Mouse (Mus musculus): Measurements from ENCODE around the gene Kank2. TPM values are rescaled to one million over a fixed set of nuclear protein-coding genes. Genes with fewer than 3 reads are reported as not detected.
"Not testable (repeated sequence)": the region's sequence is repeated elsewhere in the genome, so short reads cannot be mapped to it uniquely, and the experiment has no call there.

Kank2 gene
- polyA plus RNA-seq, 1 experiment from 2014 or later, result 26.3 TPM

DNA sequence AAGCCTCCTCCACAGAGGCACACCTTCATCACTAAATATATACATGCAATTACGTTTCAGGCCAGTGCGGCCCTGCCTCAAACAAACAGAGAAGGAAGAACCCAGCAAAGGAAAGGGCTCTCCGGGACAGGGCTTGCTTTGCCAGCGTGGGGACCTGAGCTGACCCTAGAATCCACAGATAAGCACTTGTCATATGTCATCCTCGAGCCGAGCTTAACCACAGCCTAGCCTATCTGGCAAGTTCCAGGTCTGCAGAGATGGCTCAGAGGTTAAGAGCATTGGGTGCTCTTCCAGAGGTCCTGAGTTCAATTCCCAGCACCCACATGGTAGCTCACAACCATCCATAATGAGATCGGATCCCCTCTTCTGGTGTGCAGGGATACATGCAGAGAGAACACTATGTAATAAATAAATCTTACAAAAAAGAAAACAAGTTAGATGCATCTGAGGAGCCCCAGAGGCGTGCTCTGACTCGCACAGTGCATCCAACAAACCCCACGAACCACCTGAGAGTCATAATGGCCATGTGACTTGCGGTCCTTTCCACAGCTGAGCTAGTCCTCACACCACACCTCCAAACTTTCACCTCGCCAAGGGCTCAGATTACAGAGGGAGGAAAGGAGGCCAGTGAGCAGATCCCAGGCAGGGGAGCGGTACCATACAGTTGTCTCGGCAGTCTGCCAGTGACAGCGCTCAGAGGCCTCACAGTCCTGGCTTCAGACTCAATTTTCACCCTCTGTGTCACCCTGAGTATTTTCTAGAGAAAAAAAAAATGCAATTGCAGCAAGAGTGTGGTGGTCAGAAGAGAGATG, 16.7 kb downstream of the Kank2 start:
- peaks cover 64% of the 10 kb centered on the region for H3K36me3 ChIP-seq (ENCODE audit: control insufficient read depth, insufficient read depth, low read length)
- no peak for ATAC-seq (ENCODE audit: low read depth)
- WGBS, result 64% methylated on average over 15 of the region's 15 CpGs
- no peak overlapping the region; the same call in 1 of the 2 replicates for H3K27ac ChIP-seq (ENCODE audit: low read length)
- peaks cover 20% of the 10 kb centered on the region for H3K4me1 ChIP-seq (replicated peaks; ENCODE audit: control insufficient read depth, insufficient read depth, low read length)
- H3K9ac ChIP-seq (ENCODE audit: low read length), result no peak overlapping the region
- H3K27me3 ChIP-seq (ENCODE audit: control insufficient read depth, insufficient read depth, low read depth, low read length), result no peaks in the 10 kb centered on the region
- no peak overlapping the region for H3K4me3 ChIP-seq (ENCODE audit: low read length)
- H3K4me2 ChIP-seq (ENCODE audit: low read depth, low read length), result no peak overlapping the region
- H3K9me3 ChIP-seq (ENCODE audit: control insufficient read depth, low read length), result no peaks in the 10 kb centered on the region

DNA sequence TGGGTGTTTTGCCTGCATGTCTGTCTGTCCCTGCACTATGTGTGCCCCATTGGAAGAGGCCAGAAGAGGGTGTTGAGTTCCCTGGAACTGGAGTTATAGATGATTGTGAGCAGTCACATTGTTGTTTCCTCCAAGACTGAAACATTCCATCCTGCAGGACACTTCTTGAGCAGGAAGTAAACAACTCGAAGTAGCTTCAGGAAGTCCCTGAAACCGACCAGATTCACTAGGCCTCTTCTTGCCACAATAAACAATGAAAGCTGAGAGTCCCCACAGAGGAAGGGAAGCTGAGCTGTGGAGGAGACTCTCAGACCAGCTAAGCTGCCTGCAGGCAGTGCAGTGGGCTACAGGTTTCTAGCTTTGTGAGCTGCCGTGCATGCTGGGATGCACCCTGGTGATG, 20.8 kb downstream of the Kank2 start:
- H3K27ac ChIP-seq (ENCODE audit: low read length), result no peak overlapping the region
- H3K4me1 ChIP-seq (replicated peaks; ENCODE audit: control insufficient read depth, insufficient read depth, low read length), result no peaks in the 10 kb centered on the region
- H3K36me3 ChIP-seq (ENCODE audit: control insufficient read depth, insufficient read depth, low read length), result peaks cover 76% of the 10 kb centered on the region
- no peak overlapping the region for H3K4me3 ChIP-seq (ENCODE audit: low read length)
- 73% methylated on average over 3 of the region's 3 CpGs for WGBS
- no peak for ATAC-seq (ENCODE audit: low read depth)
- no peak overlapping the region for H3K4me2 ChIP-seq (ENCODE audit: low read depth, low read length)
- H3K27me3 ChIP-seq (ENCODE audit: control insufficient read depth, insufficient read depth, low read depth, low read length), result no peaks in the 10 kb centered on the region
- H3K9me3 ChIP-seq (ENCODE audit: control insufficient read depth, low read length), result no peaks in the 10 kb centered on the region
- H3K9ac ChIP-seq (ENCODE audit: low read length), result no peak overlapping the region

DNA sequence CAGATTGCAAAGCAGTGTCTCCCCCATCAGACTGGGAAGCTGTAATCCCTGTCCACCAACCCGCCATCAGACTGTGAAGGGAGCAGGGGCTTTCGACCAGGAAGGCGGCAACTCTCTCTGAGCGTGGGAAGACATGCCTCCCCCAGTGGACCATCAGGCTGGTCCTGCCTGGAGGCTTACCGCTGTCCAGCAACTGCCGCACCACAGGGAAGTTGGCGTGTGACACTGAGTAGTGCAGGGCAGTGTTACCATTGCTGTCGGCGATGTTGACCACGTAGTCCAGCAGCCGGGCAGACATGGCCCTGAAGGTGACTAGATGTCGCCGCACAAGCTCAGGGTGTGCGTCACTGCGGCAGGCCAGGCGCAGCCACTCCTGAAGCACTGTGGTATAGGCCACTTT, 24.2 kb downstream of the Kank2 start:
- Histone ChIP-seq H3K9ac (ENCODE audit: low read length) (no peak overlapping the region), H3K4me3 (ENCODE audit: low read length) (no peak overlapping the region), H3K27ac (ENCODE audit: low read length) (no peak overlapping the region), H3K4me2 (ENCODE audit: low read depth, low read length) (no peak overlapping the region), H3K4me1 (replicated peaks; ENCODE audit: control insufficient read depth, insufficient read depth, low read length) (peaks cover 8% of the 10 kb centered on the region), H3K36me3 (ENCODE audit: control insufficient read depth, insufficient read depth, low read length) (peaks cover 63% of the 10 kb centered on the region), H3K27me3 (ENCODE audit: control insufficient read depth, insufficient read depth, low read depth, low read length) (no peaks in the 10 kb centered on the region), H3K9me3 (ENCODE audit: control insufficient read depth, low read length) (no peaks in the 10 kb centered on the region)
- no peak for ATAC-seq (ENCODE audit: low read depth)
- 90% methylated on average over 16 of the region's 16 CpGs for WGBS

DNA sequence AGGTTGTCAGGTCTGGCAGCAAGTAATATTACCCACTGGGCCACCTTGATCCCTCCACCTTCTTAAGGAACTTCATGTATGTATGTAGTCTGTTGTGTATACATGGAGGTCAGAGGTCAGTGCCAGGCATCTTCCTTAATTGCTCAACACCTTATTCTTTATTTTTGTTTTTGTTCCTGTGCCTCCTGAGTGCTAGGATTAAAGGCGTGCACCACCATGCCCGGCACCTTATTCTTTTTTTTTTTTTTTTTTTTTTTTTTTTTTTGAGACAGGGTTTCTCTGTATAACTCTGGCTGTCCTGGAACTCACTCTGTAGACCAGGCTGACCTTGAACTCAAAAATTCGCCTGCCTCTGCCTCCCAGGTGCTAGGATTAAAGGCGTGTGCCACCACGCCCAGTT, 25.1 kb downstream of the Kank2 start:
- not testable (repeated sequence) for H3K27me3 ChIP-seq (ENCODE audit: control insufficient read depth, insufficient read depth, low read depth, low read length); ATAC-seq (ENCODE audit: low read depth); H3K4me2 ChIP-seq (ENCODE audit: low read depth, low read length); H3K4me3 ChIP-seq (ENCODE audit: low read length); H3K9me3 ChIP-seq (ENCODE audit: control insufficient read depth, low read length); H3K27ac ChIP-seq (ENCODE audit: low read length); H3K9ac ChIP-seq (ENCODE audit: low read length)
- Histone ChIP-seq H3K4me1 (replicated peaks; ENCODE audit: control insufficient read depth, insufficient read depth, low read length) (peaks cover 16% of the 10 kb centered on the region), H3K36me3 (ENCODE audit: control insufficient read depth, insufficient read depth, low read length) (peaks cover 58% of the 10 kb centered on the region)
- WGBS, result 82% methylated on average over 5 of the region's 5 CpGs

DNA sequence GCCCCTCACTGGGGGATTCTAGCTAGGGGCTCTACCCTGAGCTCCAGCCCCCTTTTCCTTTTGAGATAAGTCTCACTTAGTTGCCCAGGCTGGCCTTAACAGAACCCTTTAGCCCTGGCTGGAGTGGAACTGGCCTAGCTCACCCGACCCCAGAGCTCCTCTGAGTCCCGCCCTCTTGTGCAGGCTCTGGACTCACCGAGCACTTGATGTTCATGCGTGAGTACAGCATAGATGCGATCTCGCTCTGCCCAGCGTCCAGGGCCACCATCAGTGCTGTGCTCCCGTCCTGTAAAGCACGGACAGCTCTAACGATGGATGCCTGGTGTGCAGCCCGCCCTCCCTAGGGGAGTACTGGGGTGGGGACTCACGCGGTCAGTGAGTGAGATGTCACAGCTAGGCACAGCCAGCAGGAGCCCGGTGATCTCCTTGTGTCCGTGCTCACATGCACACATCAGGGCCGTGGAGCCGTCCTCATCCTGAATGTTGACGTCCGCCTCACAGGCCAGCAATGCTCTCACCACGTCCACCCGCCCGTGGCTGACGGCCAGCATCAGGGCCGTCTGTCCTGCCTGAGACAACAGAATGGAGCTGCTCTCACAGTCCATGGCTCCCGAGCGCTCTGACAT, 28.9 kb downstream of the Kank2 start:
- WGBS, result 62% methylated on average over 26 of the region's 26 CpGs
- no peak overlapping the region for H3K4me2 ChIP-seq (ENCODE audit: low read depth, low read length)
- peak; percentile 20; the same call in 1 of the 2 replicates for ATAC-seq (ENCODE audit: low read depth)
- H3K27me3 ChIP-seq (ENCODE audit: control insufficient read depth, insufficient read depth, low read depth, low read length), result no peaks in the 10 kb centered on the region
- H3K27ac ChIP-seq (ENCODE audit: low read length), result peak overlapping the region; percentile 97
- peaks cover 23% of the 10 kb centered on the region for H3K4me1 ChIP-seq (replicated peaks; ENCODE audit: control insufficient read depth, insufficient read depth, low read length)
- H3K9ac ChIP-seq (ENCODE audit: low read length), result peak overlapping the region; percentile 49; the same call in 1 of the 2 replicates
- H3K9me3 ChIP-seq (ENCODE audit: control insufficient read depth, low read length), result no peaks in the 10 kb centered on the region
- H3K36me3 ChIP-seq (ENCODE audit: control insufficient read depth, insufficient read depth, low read length), result peaks cover 35% of the 10 kb centered on the region
- no peak overlapping the region for H3K4me3 ChIP-seq (ENCODE audit: low read length)

DNA sequence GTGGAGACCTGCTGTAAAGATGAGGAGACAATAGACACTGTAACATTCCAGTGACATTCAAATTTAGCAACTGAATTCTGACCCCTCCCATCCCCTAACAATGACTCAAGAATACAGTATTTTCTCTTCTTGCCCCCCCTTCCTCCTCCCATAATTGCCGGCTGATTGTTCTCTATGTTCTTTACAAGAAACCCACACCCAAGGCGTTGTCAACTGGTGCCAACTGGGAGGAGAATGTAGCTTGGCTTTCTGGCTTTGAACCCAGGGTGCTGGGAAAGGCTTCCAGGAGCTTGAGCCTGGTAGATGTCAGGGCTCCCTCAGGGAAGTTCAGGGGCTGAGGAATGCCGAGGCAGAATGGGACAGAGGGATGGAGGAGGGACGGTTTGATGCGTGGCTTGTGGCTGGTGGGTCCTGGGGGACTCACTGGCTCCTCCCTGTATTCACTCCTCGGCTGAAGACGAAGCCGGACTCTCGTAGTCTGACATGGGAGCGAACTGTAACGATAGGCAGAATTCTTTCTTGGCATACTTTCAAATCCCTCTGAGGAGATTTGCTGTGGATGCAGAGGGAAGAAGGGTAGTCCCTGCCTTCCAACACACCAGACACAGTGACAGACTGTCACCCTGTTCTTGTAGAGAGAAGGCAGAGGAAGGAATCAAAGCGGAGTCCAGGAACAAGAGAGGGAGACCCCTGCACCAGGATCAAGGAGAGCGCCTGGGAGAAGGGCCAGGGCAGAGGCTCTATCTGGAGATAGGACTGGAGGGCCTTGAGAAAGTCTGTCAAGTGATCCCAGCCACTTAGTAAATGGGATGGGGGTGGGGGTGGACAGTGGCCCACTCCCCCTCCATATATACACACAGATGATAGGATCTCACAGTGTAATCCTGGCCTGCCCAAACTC, 29.8 kb downstream of the Kank2 start:
- Histone ChIP-seq H3K9me3 (ENCODE audit: control insufficient read depth, low read length) (no peaks in the 10 kb centered on the region), H3K9ac (ENCODE audit: low read length) (peak overlapping the region; percentile 42), H3K27ac (ENCODE audit: low read length) (peak overlapping the region; percentile 97), H3K36me3 (ENCODE audit: control insufficient read depth, insufficient read depth, low read length) (peaks cover 28% of the 10 kb centered on the region), H3K4me3 (ENCODE audit: low read length) (no peak overlapping the region), H3K27me3 (ENCODE audit: control insufficient read depth, insufficient read depth, low read depth, low read length) (no peaks in the 10 kb centered on the region), H3K4me2 (ENCODE audit: low read depth, low read length) (no peak overlapping the region), H3K4me1 (replicated peaks; ENCODE audit: control insufficient read depth, insufficient read depth, low read length) (peaks cover 27% of the 10 kb centered on the region)
- WGBS, result 42% methylated on average over 13 of the region's 13 CpGs
- ATAC-seq (ENCODE audit: low read depth), result peak; percentile 65

DNA sequence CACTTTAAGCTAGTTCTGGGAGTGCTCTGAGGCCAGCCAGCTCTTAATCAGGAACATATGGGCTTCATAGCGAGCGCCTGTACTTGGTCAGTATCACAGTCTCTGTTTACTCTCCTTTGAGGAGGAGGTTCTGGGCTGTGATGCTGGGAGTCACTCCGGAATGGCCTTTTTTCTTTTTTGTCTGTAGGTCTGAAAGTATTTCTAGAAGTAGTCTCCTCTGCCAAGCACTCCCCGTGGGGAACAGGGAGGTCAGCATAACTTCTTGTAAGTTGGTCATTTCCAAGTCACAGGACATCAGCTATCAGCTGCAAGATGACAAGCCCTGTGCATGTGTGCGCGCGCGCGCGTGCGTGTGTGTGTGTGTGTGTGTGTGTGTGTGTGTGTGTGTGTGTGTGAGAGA, 30.6 kb downstream of the Kank2 start:
- Histone ChIP-seq H3K9me3 (ENCODE audit: control insufficient read depth, low read length) (no peaks in the 10 kb centered on the region), H3K4me2 (ENCODE audit: low read depth, low read length) (no peak overlapping the region), H3K9ac (ENCODE audit: low read length) (no peak overlapping the region), H3K27me3 (ENCODE audit: control insufficient read depth, insufficient read depth, low read depth, low read length) (no peaks in the 10 kb centered on the region), H3K4me1 (replicated peaks; ENCODE audit: control insufficient read depth, insufficient read depth, low read length) (peaks cover 27% of the 10 kb centered on the region), H3K27ac (ENCODE audit: low read length) (peak overlapping the region; percentile 97), H3K4me3 (ENCODE audit: low read length) (no peak overlapping the region), H3K36me3 (ENCODE audit: control insufficient read depth, insufficient read depth, low read length) (peaks cover 21% of the 10 kb centered on the region)
- peak; percentile 84 for ATAC-seq (ENCODE audit: low read depth)
- 60% methylated on average over 11 of the region's 11 CpGs for WGBS

DNA sequence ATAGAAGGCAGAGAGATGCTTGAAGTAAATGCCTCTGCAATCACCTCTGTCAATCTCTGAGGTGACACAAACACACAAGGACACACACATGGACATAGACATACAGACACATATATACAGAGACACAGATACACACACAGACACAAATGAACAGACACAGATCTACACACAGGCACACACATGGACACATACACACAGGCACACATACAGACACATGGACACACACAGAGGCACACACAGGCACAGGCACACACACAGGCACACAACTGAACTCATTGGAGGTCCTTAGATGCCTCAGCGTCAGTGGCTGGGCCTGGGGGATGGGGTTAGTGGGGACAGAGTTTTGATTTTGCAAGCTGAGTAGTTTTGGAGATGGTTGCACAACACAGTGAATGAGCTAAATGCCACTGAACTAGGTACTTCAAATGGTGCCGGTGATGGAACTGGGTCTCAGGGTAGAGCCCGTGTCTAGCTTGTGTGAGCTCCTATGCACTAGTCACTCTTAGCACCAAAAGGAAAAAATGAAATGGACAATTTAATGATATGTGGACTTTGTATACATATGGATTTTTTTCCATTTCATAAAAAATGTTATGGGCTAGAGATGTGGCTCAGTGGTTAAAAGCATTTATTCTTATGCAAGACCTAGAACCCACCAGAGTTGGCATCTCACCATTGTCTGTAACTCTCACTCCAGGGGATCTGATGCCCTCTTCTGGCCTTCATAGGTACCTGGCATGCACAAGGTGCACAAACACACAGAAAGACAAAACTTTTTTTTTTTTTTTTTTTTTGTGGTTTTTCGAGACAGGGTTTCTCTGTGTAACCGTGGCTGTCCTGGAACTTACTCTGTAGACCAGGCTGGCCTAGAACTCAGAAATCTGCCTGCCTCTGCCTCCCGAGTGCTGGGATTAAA, 34.2 kb downstream of the Kank2 start:
- WGBS, result 85% methylated on average over 6 of the region's 6 CpGs
- Histone ChIP-seq H3K9me3 (ENCODE audit: control insufficient read depth, low read length) (no peaks in the 10 kb centered on the region), H3K36me3 (ENCODE audit: control insufficient read depth, insufficient read depth, low read length) (peaks cover 9% of the 10 kb centered on the region), H3K4me3 (ENCODE audit: low read length) (no peak overlapping the region), H3K9ac (ENCODE audit: low read length) (no peak overlapping the region), H3K4me2 (ENCODE audit: low read depth, low read length) (no peak overlapping the region), H3K4me1 (replicated peaks; ENCODE audit: control insufficient read depth, insufficient read depth, low read length) (peaks cover 19% of the 10 kb centered on the region), H3K27me3 (ENCODE audit: control insufficient read depth, insufficient read depth, low read depth, low read length) (no peaks in the 10 kb centered on the region), H3K27ac (ENCODE audit: low read length) (no peak overlapping the region)
- ATAC-seq (ENCODE audit: low read depth), result no peak

Data from lung, embryonic 16.5 days (tissue).